In the genomic region with DNA sequence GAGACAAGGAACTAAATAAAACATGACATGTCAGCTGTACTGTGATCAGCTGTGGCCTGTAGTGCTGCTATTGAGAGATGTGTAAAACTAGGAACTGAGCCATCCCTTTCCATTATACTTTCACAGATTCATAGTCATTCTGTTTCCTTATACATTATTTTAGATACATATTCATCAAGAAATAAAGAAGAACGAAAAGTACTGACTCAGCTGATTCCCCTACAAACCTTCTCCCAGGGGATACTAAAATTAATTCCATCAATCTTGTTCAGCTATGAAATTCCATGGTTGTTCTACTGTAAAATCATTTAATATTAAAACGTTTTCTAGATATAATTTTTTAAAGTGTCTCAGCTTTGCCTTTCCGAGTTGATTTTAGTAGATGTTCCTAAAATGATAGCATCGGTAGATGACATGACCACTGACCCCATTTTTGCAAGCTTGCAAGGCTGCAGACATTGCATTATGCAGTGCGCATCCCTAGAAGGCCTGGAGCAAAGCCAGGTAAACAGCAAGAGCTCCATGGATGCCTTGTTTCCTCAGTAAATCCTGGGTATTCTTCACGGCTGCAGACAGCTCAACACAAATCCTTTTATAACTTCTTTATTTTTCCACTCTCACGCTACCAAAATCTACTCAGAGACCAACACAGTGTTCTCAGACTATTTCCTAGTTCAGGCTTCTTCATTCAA, we compare ENCODE assay signal across 16 mouse cellular contexts. TPM values are rescaled to one million over a fixed set of nuclear protein-coding genes. Genes with fewer than 3 reads are reported as not detected.
DNase-seq lines count a peak whose midpoint lies in the region; ATAC-seq lines count a peak whose summit lies in the region.
"Had no signal": no experiment of that assay in that cellular context is flagged by ENCODE, and none has a peak within 500 bp of the region (broad histone marks: within the 10 kb centered on the region; RNA-seq: fewer than 3 reads in every experiment).

No protein-coding gene starts in this region.

- 0 out of 2 replicates have a peak, but pooled peaks cover 3% of the 10 kb centered on the region for H3K9me3 ChIP-seq in heart, embryonic 12.5 days (replicated peaks)
- H3K9me3 ChIP-seq in midbrain, embryonic 11.5 days (ENCODE audit: control insufficient read depth, low read length): no peaks in the 10 kb centered on the region
- H3K9me3 ChIP-seq in midbrain, embryonic 10.5 days (replicated peaks): peaks cover 5% of the 10 kb centered on the region; the same call in 1 of the 2 replicates
- H3K9me3 ChIP-seq in hindbrain, embryonic 16.5 days (ENCODE audit: control insufficient read depth, low read length): peaks cover 2% of the 10 kb centered on the region; the same call in 1 of the 2 replicates
- H3K9me3 ChIP-seq in neural tube, embryonic 15.5 days (replicated peaks): no peaks in the 10 kb centered on the region
- H3K9me3 ChIP-seq: embryonic facial prominence, embryonic 10.5 days had no signal

- H3K4me2 ChIP-seq in heart, embryonic 12.5 days: peak overlapping the region; percentile 48; the same call in 1 of the 2 replicates
- no peak overlapping the region for H3K4me2 ChIP-seq in midbrain, embryonic 11.5 days
- no peak overlapping the region for H3K4me2 ChIP-seq in hindbrain, embryonic 16.5 days (ENCODE audit: low read length)
- no peak overlapping the region for H3K4me2 ChIP-seq in neural tube, embryonic 15.5 days

- H3K4me1 ChIP-seq in heart, embryonic 12.5 days (replicated peaks): peaks cover 28% of the 10 kb centered on the region
- H3K4me1 ChIP-seq in midbrain, embryonic 11.5 days (ENCODE audit: control insufficient read depth, insufficient read depth, low read length): peaks cover 9% of the 10 kb centered on the region
- peaks cover 14% of the 10 kb centered on the region for H3K4me1 ChIP-seq in midbrain, embryonic 10.5 days
- peaks cover 13% of the 10 kb centered on the region for H3K4me1 ChIP-seq in hindbrain, embryonic 16.5 days (ENCODE audit: control insufficient read depth, insufficient read depth, low read depth, low read length)
- H3K4me1 ChIP-seq in neural tube, embryonic 15.5 days: peaks cover 27% of the 10 kb centered on the region

- ATAC-seq in heart, embryonic 12.5 days (ENCODE audit: insufficient number of reproducible peaks, low FRiP score): no peak
- ATAC-seq in midbrain, embryonic 11.5 days (ENCODE audit: low FRiP score): no peak
- ATAC-seq in hindbrain, embryonic 16.5 days: no peak
- no peak for ATAC-seq in neural tube, embryonic 15.5 days (ENCODE audit: low FRiP score)
- ATAC-seq: activated CD4-positive, CD25-positive, alpha-beta regulatory T cell, adult 4 months; CD4-positive, CD25-positive, alpha-beta regulatory T cell, adult 4 months had no signal

- no peak overlapping the region for H3K4me3 ChIP-seq in heart, embryonic 12.5 days
- H3K4me3 ChIP-seq in midbrain, embryonic 11.5 days (ENCODE audit: low read depth, low read length): no peak overlapping the region
- no peak overlapping the region for H3K4me3 ChIP-seq in midbrain, embryonic 10.5 days
- H3K4me3 ChIP-seq in hindbrain, embryonic 16.5 days (ENCODE audit: low read length): no peak overlapping the region
- H3K4me3 ChIP-seq in neural tube, embryonic 15.5 days (replicated peaks): no peak overlapping the region
- H3K4me3 ChIP-seq: embryonic facial prominence, embryonic 10.5 days; layer of hippocampus, adult 2 months had no signal

- H3K9ac ChIP-seq in heart, embryonic 12.5 days: no peak overlapping the region
- no peak overlapping the region for H3K9ac ChIP-seq in midbrain, embryonic 11.5 days (ENCODE audit: low read length)
- no peak overlapping the region for H3K9ac ChIP-seq in hindbrain, embryonic 16.5 days (ENCODE audit: low read depth, low read length)
- no peak overlapping the region for H3K9ac ChIP-seq in neural tube, embryonic 15.5 days (replicated peaks)
- H3K9ac ChIP-seq: liver, embryonic 14.5 days had no signal

- WGBS in heart, embryonic 12.5 days: 81% methylated on average over 7 of the region's 7 CpGs
- 85% methylated on average over 7 of the region's 7 CpGs for WGBS in midbrain, embryonic 11.5 days
- WGBS in midbrain, embryonic 10.5 days: 87% methylated on average over 7 of the region's 7 CpGs
- WGBS in hindbrain, embryonic 16.5 days: 45% methylated on average over 7 of the region's 7 CpGs
- WGBS in neural tube, embryonic 15.5 days: 53% methylated on average over 7 of the region's 7 CpGs

- no peaks in the 10 kb centered on the region for H3K27me3 ChIP-seq in heart, embryonic 12.5 days (replicated peaks)
- no peaks in the 10 kb centered on the region for H3K27me3 ChIP-seq in midbrain, embryonic 11.5 days (ENCODE audit: control insufficient read depth, insufficient read depth, low read length)
- 0 out of 2 replicates have a peak, but pooled peaks cover 2% of the 10 kb centered on the region for H3K27me3 ChIP-seq in midbrain, embryonic 10.5 days (ENCODE audit: low read depth, poor library complexity, severe bottlenecking)
- no peaks in the 10 kb centered on the region for H3K27me3 ChIP-seq in hindbrain, embryonic 16.5 days (replicated peaks; ENCODE audit: control insufficient read depth, insufficient read depth, low read length)
- no peaks in the 10 kb centered on the region for H3K27me3 ChIP-seq in neural tube, embryonic 15.5 days (replicated peaks)

- peak overlapping the region; percentile 84 for H3K27ac ChIP-seq in heart, embryonic 12.5 days (ENCODE audit: poor library complexity, severe bottlenecking)
- no peak overlapping the region for H3K27ac ChIP-seq in midbrain, embryonic 11.5 days (ENCODE audit: low read depth, low read length)
- no peak overlapping the region for H3K27ac ChIP-seq in midbrain, embryonic 10.5 days (replicated peaks)
- 0 out of 2 replicates have a peak overlapping the region, but pooled peaks have one; percentile 23 for H3K27ac ChIP-seq in hindbrain, embryonic 16.5 days (ENCODE audit: low read depth, low read length)
- H3K27ac ChIP-seq in neural tube, embryonic 15.5 days (replicated peaks): peak overlapping the region; percentile 19; the same call in 1 of the 2 replicates
- H3K27ac ChIP-seq: embryonic facial prominence, embryonic 10.5 days; layer of hippocampus, adult 2 months; liver, embryonic 14.5 days had no signal

- no peak for DNase-seq in heart, adult 18-20 months
- DNase-seq in midbrain, embryonic 11.5 days (ENCODE audit: low spot score, missing footprints): peak; percentile 65
- no peak for DNase-seq in midbrain, embryonic 10.5 days (ENCODE audit: low spot score)
- DNase-seq in c-Kit-positive CD71-positive TER-119-positive erythroid progenitor cells, embryonic 14.5 days (ENCODE audit: low spot score): no peak
- DNase-seq: gastrocnemius, postnatal 25 days; lung, postnatal 14 days; right cerebral cortex, postnatal 14 days had no signal

- H3K36me3 ChIP-seq in heart, embryonic 12.5 days: no peaks in the 10 kb centered on the region
- H3K36me3 ChIP-seq in midbrain, embryonic 11.5 days (ENCODE audit: control insufficient read depth, insufficient read depth, low read length): no peaks in the 10 kb centered on the region
- no peaks in the 10 kb centered on the region for H3K36me3 ChIP-seq in midbrain, embryonic 10.5 days
- no peaks in the 10 kb centered on the region for H3K36me3 ChIP-seq in hindbrain, embryonic 16.5 days (ENCODE audit: control insufficient read depth, insufficient read depth, low read length)
- no peaks in the 10 kb centered on the region for H3K36me3 ChIP-seq in neural tube, embryonic 15.5 days
- H3K36me3 ChIP-seq: embryonic facial prominence, embryonic 10.5 days had no signal

RNA-seq across cellular contexts. Expression of gene Scn3b, which starts 22.9 kb away (rescaled TPM):
- 0.35 and 0.61 TPM in 2 replicates for polyA plus RNA-seq in heart, embryonic 12.5 days (2016; fragmentation: Nextera tagmentation; extraction: Ambion mirVana)
- 1 to 10 TPM in 1 of 2 experiments, under 1 TPM in 1; 0.79 to 1.6 TPM for total RNA-seq in heart, adult 18-20 months (2021)
- polyA plus RNA-seq in midbrain, embryonic 11.5 days (2014; fragmentation: Nextera tagmentation; extraction: Ambion mirVana): 18.6 and 21.2 TPM in 2 replicates
- 5.4 and 11.7 TPM in 2 replicates for polyA plus RNA-seq in midbrain, embryonic 10.5 days (2016; fragmentation: Nextera tagmentation; extraction: Ambion mirVana)
- polyA plus RNA-seq in hindbrain, embryonic 16.5 days (2015; fragmentation: Nextera tagmentation; extraction: Ambion mirVana): 151 and 167 TPM in 2 replicates
- 121 and 137 TPM in 2 replicates for polyA plus RNA-seq in neural tube, embryonic 15.5 days (2015; fragmentation: Nextera tagmentation; extraction: Ambion mirVana)
- total RNA-seq: neutrophil, adult 5-6 weeks had no signal
- polyA plus RNA-seq: activated CD4-positive, CD25-positive, alpha-beta regulatory T cell, adult 4 months had no signal

RNA-seq across cellular contexts. Expression of gene Zfp202, which starts 54.0 kb away (rescaled TPM):
- polyA plus RNA-seq in heart, embryonic 12.5 days (2016; fragmentation: Nextera tagmentation; extraction: Ambion mirVana): 4.2 and 4.8 TPM in 2 replicates
- total RNA-seq in heart, adult 18-20 months (2021): 1 to 10 TPM; 2.5 to 2.7 TPM
- polyA plus RNA-seq in midbrain, embryonic 11.5 days (2014; fragmentation: Nextera tagmentation; extraction: Ambion mirVana): 6.8 and 7.3 TPM in 2 replicates
- polyA plus RNA-seq in midbrain, embryonic 10.5 days (2016; fragmentation: Nextera tagmentation; extraction: Ambion mirVana): 7.0 and 7.1 TPM in 2 replicates
- polyA plus RNA-seq in hindbrain, embryonic 16.5 days (2015; fragmentation: Nextera tagmentation; extraction: Ambion mirVana): 11.2 TPM in 2 replicates
- polyA plus RNA-seq in neural tube, embryonic 15.5 days (2015; fragmentation: Nextera tagmentation; extraction: Ambion mirVana): 10.2 and 11.0 TPM in 2 replicates

Comparison
In these comparisons a context has a peak if more than half of its experiments do, and no peak if none do; other contexts are left out.
1. H3K27ac ChIP-seq: peak in heart, embryonic 12.5 days (single experiment), hindbrain, embryonic 16.5 days (single experiment) and neural tube, embryonic 15.5 days (single experiment); none in midbrain, embryonic 11.5 days (single experiment) and midbrain, embryonic 10.5 days (single experiment).